In genomic region chr1:162476531-162477080, GRCm38 (mm10) we compare ENCODE assay signal across 8 mouse cellular contexts. TPM values are rescaled to one million over a fixed set of nuclear protein-coding genes. Genes with fewer than 3 reads are reported as not detected.
DNase-seq lines count a peak whose midpoint lies in the region; ATAC-seq and TF ChIP-seq lines count a peak whose summit lies in the region.

No protein-coding gene starts in this region.

- no peak overlapping the region for H3K27ac ChIP-seq in forebrain, embryonic 14.5 days (ENCODE audit: low read depth, low read length)
- H3K27ac ChIP-seq in liver, embryonic 14.5 days = no peak overlapping the region

- no peaks in the 10 kb centered on the region for H3K27me3 ChIP-seq in forebrain, embryonic 14.5 days (replicated peaks; ENCODE audit: control insufficient read depth, insufficient read depth, low read length)
- H3K27me3 ChIP-seq in liver, embryonic 14.5 days (ENCODE audit: control insufficient read depth, insufficient read depth, low read length) = peaks cover 19% of the 10 kb centered on the region

- peak overlapping the region; percentile 74 for H3K4me2 ChIP-seq in forebrain, embryonic 14.5 days (ENCODE audit: low read length)
- H3K4me2 ChIP-seq in liver, embryonic 14.5 days (ENCODE audit: low read depth) = peak overlapping the region; percentile 59; the same call in 1 of the 2 replicates

- H3K36me3 ChIP-seq in forebrain, embryonic 14.5 days (ENCODE audit: control insufficient read depth, insufficient read depth, low read length) = no peaks in the 10 kb centered on the region
- no peaks in the 10 kb centered on the region for H3K36me3 ChIP-seq in liver, embryonic 14.5 days (replicated peaks; ENCODE audit: control insufficient read depth, insufficient read depth, low read depth)

- TF ChIP-seq CTCF in liver, embryonic 14.5 days (IDR thresholded peaks at IDR 0.05; ENCODE audit: low read depth) = no peak

- 2% methylated on average over 19 of the region's 19 CpGs for WGBS in forebrain, embryonic 14.5 days
- 7% methylated on average over 19 of the region's 19 CpGs for WGBS in liver, embryonic 14.5 days (ENCODE audit: insufficient replicate concordance)

- H3K4me1 ChIP-seq in forebrain, embryonic 14.5 days (ENCODE audit: control insufficient read depth, insufficient read depth, low read length) = peaks cover 3% of the 10 kb centered on the region; the same call in 1 of the 2 replicates
- peaks cover 0 to 3% of the 10 kb centered on the region in 2 experiments; a peak in 1 of 4 replicates for H3K4me1 ChIP-seq in liver, embryonic 14.5 days (replicated peaks; ENCODE audit: control insufficient read depth in 2 of 2, insufficient read depth in 2 of 2, low read length in 1 of 2)

- H3K4me3 ChIP-seq in forebrain, embryonic 14.5 days (ENCODE audit: low read depth, low read length) = peak overlapping the region; percentile 70
- H3K4me3 ChIP-seq in liver, embryonic 14.5 days (ENCODE audit: insufficient read depth in 1 of 2, low read depth in 2 of 2, low read length in 2 of 2) = 0 out of 4 replicates have a peak overlapping the region, but pooled peaks of 1 of the 2 experiments have one; percentile 42

- H3K9ac ChIP-seq in forebrain, embryonic 14.5 days (ENCODE audit: low read length) = peak overlapping the region; percentile 78
- H3K9ac ChIP-seq in liver, embryonic 14.5 days (replicated peaks) = no peak overlapping the region

- H3K9me3 ChIP-seq in forebrain, embryonic 14.5 days (replicated peaks; ENCODE audit: control insufficient read depth, low read length) = no peaks in the 10 kb centered on the region
- no peaks in the 10 kb centered on the region for H3K9me3 ChIP-seq in liver, embryonic 14.5 days (ENCODE audit: control insufficient read depth, low read length)

- peak; percentile 51 for DNase-seq in cerebellum, adult 11-12 months
- no peak for DNase-seq in cerebellum, postnatal 4 days (ENCODE audit: low spot score in 2 of 2)
- peak; percentile 17 for DNase-seq in ES-CJ7 (ENCODE audit: low read depth, low spot score)
- no peak for DNase-seq in forebrain, embryonic 14.5 days (ENCODE audit: low spot score)
- no peak for DNase-seq in liver, embryonic 14.5 days (ENCODE audit: low read depth in 3 of 3, low spot score in 3 of 3)
- no peak for DNase-seq in ovary, postnatal 36 days (ENCODE audit: low spot score)
- DNase-seq in left cerebral cortex, postnatal 25 days (ENCODE audit: low spot score in 2 of 2) = no peak
- no peak for DNase-seq in left cerebral cortex, postnatal 14 days (ENCODE audit: low spot score in 2 of 2)

- TF ChIP-seq EP300 in liver, embryonic 14.5 days (IDR thresholded peaks at IDR 0.05; ENCODE audit: low read depth) = no peak

- intact Hi-C loops in left cerebral cortex, postnatal 25 days (cut with DNase I) = loop anchor here (1.0 to 10.0 kb wide), 3 partner anchors 71 to 122 kb away; partner anchors contain the start of gene Mettl13
- intact Hi-C loops in left cerebral cortex, postnatal 14 days (cut with DNase I) = loop anchor here (5.0 to 10.0 kb wide), 2 partner anchors 69 to 122 kb away; no protein-coding TSS in a partner anchor

- peak; percentile 11; the same call in 1 of the 2 replicates for ATAC-seq in forebrain, embryonic 14.5 days
- ATAC-seq in liver, embryonic 14.5 days (ENCODE audit: insufficient read depth) = no peak

RNA-seq across cellular contexts. Expression of gene Dnm3, which starts 1.2 kb away (rescaled TPM):
- polyA plus RNA-seq in forebrain, embryonic 14.5 days (2014; fragmentation: Nextera tagmentation; extraction: Ambion mirVana) = 20.6 and 28.5 TPM in 2 replicates
- 0.61 and 0.65 TPM in 2 replicates for polyA plus RNA-seq in liver, embryonic 14.5 days (2012; rRNA removed)
- 0.90 and 0.96 TPM in 2 replicates for polyA plus RNA-seq in liver, embryonic 14.5 days (2014; fragmentation: Nextera tagmentation; extraction: Ambion mirVana)
- 10 to 100 TPM; 87.6 to 94.1 TPM for total RNA-seq in left cerebral cortex, postnatal 25 days (2021)
- 10 to 100 TPM; 78.1 to 80.3 TPM for total RNA-seq in left cerebral cortex, postnatal 14 days (2021)

Comparison
In these comparisons a context has a peak if more than half of its experiments do, and no peak if none do; other contexts are left out.
1. DNase-seq: peak in cerebellum, adult 11-12 months (single experiment) and ES-CJ7 (single experiment); none in cerebellum, postnatal 4 days (0 of 2), forebrain, embryonic 14.5 days (single experiment), liver, embryonic 14.5 days (0 of 3), ovary, postnatal 36 days (single experiment), left cerebral cortex, postnatal 25 days (0 of 2) and left cerebral cortex, postnatal 14 days (0 of 2).